Comparison of ENCODE assay signal across 15 mouse cellular contexts in genomic region chr9:22696809-22697374, GRCm38 (mm10).
"Had no signal": no experiment of that assay in that cellular context is flagged by ENCODE, and none has a peak within 500 bp of the region (broad histone marks: within the 10 kb centered on the region; RNA-seq: fewer than 3 reads in every experiment).

No protein-coding gene starts in this region.

- DNase-seq: lung, adult 18-20 months; lung, embryonic 14.5 days; lung, postnatal 10 days; lung, postnatal 4 days; midbrain, embryonic 14.5 days; right cerebral cortex, postnatal 14 days; right cerebral cortex, postnatal 4 days; spleen, adult 18-20 months; thymus, adult 18-20 months; thymus, postnatal 14 days; thymus, postnatal 4 days had no signal

- H3K4me1 ChIP-seq: neural tube, embryonic 12.5 days had no signal

- H3K36me3 ChIP-seq: midbrain, embryonic 10.5 days; midbrain, embryonic 12.5 days; neural tube, embryonic 12.5 days had no signal

- H3K27me3 ChIP-seq: midbrain, embryonic 12.5 days; neural tube, embryonic 12.5 days had no signal

- H3K27ac ChIP-seq: midbrain, embryonic 10.5 days; midbrain, embryonic 12.5 days; neural tube, embryonic 12.5 days had no signal

- H3K4me3 ChIP-seq: midbrain, embryonic 10.5 days; midbrain, embryonic 12.5 days; neural tube, embryonic 12.5 days had no signal

- H3K4me2 ChIP-seq: lung, embryonic 14.5 days; midbrain, embryonic 12.5 days; neural tube, embryonic 12.5 days had no signal

- H3K9me3 ChIP-seq: midbrain, embryonic 10.5 days; midbrain, embryonic 12.5 days had no signal

- H3K9ac ChIP-seq: lung, embryonic 14.5 days; midbrain, embryonic 12.5 days; neural tube, embryonic 12.5 days had no signal

- ATAC-seq: midbrain, embryonic 16.5 days had no signal
